Mouse (Mus musculus) liver, embryonic 15.5 days (tissue): Measurements from ENCODE around the gene Sun2. TPM values are rescaled to one million over a fixed set of nuclear protein-coding genes. Genes with fewer than 3 reads are reported as not detected.

Source experiments
- ATAC-seq: fragments of 200-750 bp; cut with Nextera tagmentation; 2 replicates; pipeline ENCODE4 v1.8.0; 2017; ENCODE audit warnings: moderate number of reproducible peaks, mild to moderate bottlenecking, moderate library complexity; ENCODE audit not compliant: insufficient read depth
- H3K27ac ChIP-seq: fragments of 300-500 bp; sonication (generic); replicated peaks from 2 replicates; pipeline ENCODE4 v1.5.1; 2015; ENCODE audit warnings: mild to moderate bottlenecking, inconsistent platforms
- H3K27me3 ChIP-seq: fragments of 300-500 bp; sonication (generic); 2 replicates; pipeline ENCODE4 v1.6.1; 2015; ENCODE audit warnings: mild to moderate bottlenecking, inconsistent platforms
- H3K36me3 ChIP-seq: fragments of 300-500 bp; sonication (generic); replicated peaks from 2 replicates; pipeline ENCODE4 v1.6.1; 2015; ENCODE audit warnings: moderate library complexity, mild to moderate bottlenecking, inconsistent platforms
- H3K4me1 ChIP-seq: fragments of 300-500 bp; sonication (generic); replicated peaks from 2 replicates; pipeline ENCODE4 v1.6.1; 2015; ENCODE audit warnings: inconsistent platforms
- H3K4me2 ChIP-seq: fragments of 300-500 bp; sonication (generic); 2 replicates; pipeline ENCODE4 v1.6.1; 2015; ENCODE audit warnings: moderate library complexity, mild to moderate bottlenecking, inconsistent platforms
- H3K4me3 ChIP-seq: fragments of 300-500 bp; sonication (generic); replicated peaks from 2 replicates; pipeline ENCODE4 v1.5.1; 2015; ENCODE audit warnings: mild to moderate bottlenecking, inconsistent platforms
- H3K9ac ChIP-seq: fragments of 300-500 bp; sonication (generic); 2 replicates; pipeline ENCODE4 v1.6.1; 2015; ENCODE audit warnings: moderate library complexity, mild to moderate bottlenecking, inconsistent platforms
- H3K9me3 ChIP-seq: fragments of 300-500 bp; sonication (generic); replicated peaks from 2 replicates; pipeline ENCODE4 v1.6.1; 2016; ENCODE audit warnings: inconsistent platforms
- WGBS: fragments of 180-500 bp; shearing (Covaris S2); methylation state at CpG from one replicate; pipeline ENCODE4 v1.1.7; 2015; ENCODE audit warnings: mixed read lengths; ENCODE audit not compliant: insufficient replicate concordance; 5-methylcytosine and 5-hydroxymethylcytosine counted together
- polyA plus RNA-seq: library from polyadenylated mRNA; unstranded; fragments of >200 nt; fragmentation: Nextera tagmentation; extraction: Ambion mirVana; gene quantifications from 2 replicates; pipeline ENCODE4 v1.2.1, GENCODE M21; 2015

Sun2 gene
- polyA plus RNA-seq, 1 experiment from 2014 or later, result 2.6 TPM

DNA sequence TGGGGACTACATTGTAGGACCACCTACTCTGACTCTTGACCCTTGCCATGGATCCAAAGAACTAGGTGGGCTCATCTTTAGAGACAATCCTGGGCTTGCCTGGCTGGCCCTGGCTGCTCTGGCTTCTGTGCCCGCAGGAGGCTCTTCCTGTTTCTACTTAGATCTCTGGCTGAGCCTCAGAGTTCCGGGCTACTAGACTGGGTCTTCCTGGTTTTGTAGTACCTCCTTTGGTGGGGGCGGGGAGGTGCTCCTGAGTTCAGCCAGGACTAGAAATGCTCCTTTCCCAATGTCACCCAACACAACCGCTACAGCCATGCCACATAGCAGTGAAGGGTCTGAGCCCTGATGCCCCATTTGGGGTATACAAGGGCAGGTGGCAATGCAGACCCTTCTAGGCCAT, 21.5 kb downstream of the Sun2 start:
- no peak overlapping the region for H3K27ac ChIP-seq
- H3K27me3 ChIP-seq, result no peaks in the 10 kb centered on the region
- H3K9ac ChIP-seq, result no peak overlapping the region
- no peak overlapping the region for H3K4me3 ChIP-seq
- no peak for ATAC-seq
- 56% methylated on average over 4 of the region's 4 CpGs for WGBS
- H3K36me3 ChIP-seq, result peaks cover 83% of the 10 kb centered on the region
- H3K9me3 ChIP-seq, result no peaks in the 10 kb centered on the region
- no peak overlapping the region for H3K4me2 ChIP-seq
- no peaks in the 10 kb centered on the region for H3K4me1 ChIP-seq

DNA sequence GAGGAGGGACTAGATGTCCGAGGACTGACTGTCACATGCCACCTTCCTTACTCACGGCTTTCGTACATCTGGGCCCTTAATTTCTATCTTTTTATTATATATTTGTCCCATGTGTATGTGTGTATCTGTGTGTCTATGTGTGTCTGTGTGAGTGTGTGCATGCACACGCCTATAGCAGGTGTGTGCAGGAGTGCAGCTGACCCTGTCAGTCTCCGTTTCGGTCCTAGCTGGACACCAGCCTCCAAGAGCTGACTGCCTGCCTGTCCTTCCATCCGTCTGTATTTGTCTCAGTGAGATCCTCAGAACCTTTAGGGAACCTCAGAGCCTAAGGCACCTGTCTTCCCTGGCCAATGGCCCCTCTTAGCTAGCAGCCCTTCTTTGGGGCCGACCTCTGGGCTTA, 22.1 kb downstream of the Sun2 start:
- no peak overlapping the region for H3K4me3 ChIP-seq
- H3K4me1 ChIP-seq, result no peaks in the 10 kb centered on the region
- no peak overlapping the region for H3K9ac ChIP-seq
- no peaks in the 10 kb centered on the region for H3K27me3 ChIP-seq
- no peaks in the 10 kb centered on the region for H3K9me3 ChIP-seq
- no peak overlapping the region for H3K27ac ChIP-seq
- WGBS, result 87% methylated on average over 8 of the region's 8 CpGs
- H3K36me3 ChIP-seq, result peaks cover 86% of the 10 kb centered on the region
- H3K4me2 ChIP-seq, result no peak overlapping the region
- no peak for ATAC-seq

DNA sequence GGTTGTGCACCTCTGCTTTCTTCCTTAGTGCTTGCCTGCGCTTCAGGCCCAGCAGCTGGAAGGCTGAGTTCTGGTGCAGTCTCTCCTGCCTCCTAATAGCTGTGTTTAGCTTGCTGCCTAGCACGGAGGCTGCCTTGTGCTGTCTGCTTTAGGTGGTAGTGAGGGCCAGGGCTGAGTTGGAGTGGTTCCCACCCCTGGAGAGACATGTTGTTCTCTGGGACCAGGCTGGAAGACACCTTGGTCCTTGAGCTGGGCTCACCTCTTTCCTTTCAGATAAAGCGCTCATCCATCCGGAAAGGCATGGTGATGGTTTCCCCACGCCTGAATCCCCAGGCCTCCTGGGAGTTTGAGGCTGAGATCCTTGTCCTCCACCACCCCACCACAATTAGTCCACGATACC, 25.6 kb downstream of the Sun2 start:
- H3K36me3 ChIP-seq, result peaks cover 98% of the 10 kb centered on the region
- H3K4me2 ChIP-seq, result no peak overlapping the region
- no peak overlapping the region for H3K9ac ChIP-seq
- no peak overlapping the region for H3K27ac ChIP-seq
- WGBS, result 88% methylated on average over 6 of the region's 6 CpGs
- no peak for ATAC-seq
- no peaks in the 10 kb centered on the region for H3K27me3 ChIP-seq
- H3K4me3 ChIP-seq, result no peak overlapping the region
- no peaks in the 10 kb centered on the region for H3K9me3 ChIP-seq
- 0 out of 2 replicates have a peak, but pooled peaks cover 9% of the 10 kb centered on the region for H3K4me1 ChIP-seq

DNA sequence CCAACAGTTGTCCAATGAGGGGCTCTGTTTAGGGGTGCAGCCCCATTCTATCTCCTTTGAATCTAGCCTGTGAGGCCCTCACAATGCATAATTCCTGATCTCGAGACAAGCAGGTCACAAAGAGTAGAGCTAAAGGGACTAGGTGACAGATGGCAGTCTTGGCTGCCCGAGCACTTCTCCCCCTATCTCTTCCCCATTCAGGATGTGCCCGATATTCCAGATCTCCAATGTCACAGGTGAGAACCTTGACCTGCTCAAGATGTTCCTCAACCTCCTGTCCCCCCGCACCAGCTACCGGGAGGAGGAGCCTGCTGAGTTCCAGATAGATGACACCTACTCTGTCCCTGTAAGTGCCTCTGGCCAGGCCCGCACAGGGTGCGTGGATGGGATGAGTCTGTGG, 26.7 kb downstream of the Sun2 start:
- no peaks in the 10 kb centered on the region for H3K27me3 ChIP-seq

DNA sequence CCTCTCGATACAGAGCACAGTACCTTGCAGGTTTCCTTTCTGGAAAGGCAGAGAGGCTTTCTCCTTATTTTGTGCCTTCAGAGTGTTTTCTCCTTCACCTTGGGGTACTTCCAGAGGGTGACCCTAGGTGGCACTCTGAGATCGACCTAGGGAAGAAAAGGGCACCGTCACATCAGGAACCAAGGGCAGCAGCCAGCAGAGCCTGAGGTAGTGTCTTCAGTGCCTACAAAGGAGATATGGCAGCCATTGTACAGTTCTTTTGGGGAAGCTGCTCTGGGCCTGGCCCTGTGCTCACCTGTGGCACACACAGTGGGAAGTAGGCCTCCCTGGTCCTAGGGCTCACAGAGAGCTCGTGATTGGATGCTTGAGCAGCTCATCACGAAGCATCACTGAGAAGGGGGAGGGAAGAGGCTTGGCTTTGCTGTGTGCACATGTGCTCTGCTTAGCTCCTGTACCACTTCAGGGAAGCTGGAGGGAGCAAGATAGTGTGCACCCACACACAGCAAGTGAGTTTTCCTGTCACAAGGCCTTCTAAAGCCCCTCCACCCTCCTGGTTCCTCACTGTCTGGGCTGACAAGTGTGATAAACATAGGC, 34.0 kb downstream of the Sun2 start:
- Histone ChIP-seq H3K36me3 (peaks cover 75% of the 10 kb centered on the region), H3K4me1 (0 out of 2 replicates have a peak, but pooled peaks cover 2% of the 10 kb centered on the region), H3K9me3 (no peaks in the 10 kb centered on the region), H3K4me3 (no peak overlapping the region), H3K9ac (no peak overlapping the region), H3K4me2 (no peak overlapping the region), H3K27me3 (no peaks in the 10 kb centered on the region), H3K27ac (no peak overlapping the region)
- ATAC-seq, result no peak
- 79% methylated on average over 5 of the region's 5 CpGs for WGBS

More for the DNA sequence above, 26.7 kb downstream of the Sun2 start:
- H3K9me3 ChIP-seq, result no peaks in the 10 kb centered on the region
- no peak for ATAC-seq
- 0 out of 2 replicates have a peak, but pooled peaks cover 9% of the 10 kb centered on the region for H3K4me1 ChIP-seq
- H3K27ac ChIP-seq, result no peak overlapping the region
- H3K4me2 ChIP-seq, result no peak overlapping the region
- 80% methylated on average over 7 of the region's 7 CpGs for whole genome bisulfite sequencing
- peaks cover 100% of the 10 kb centered on the region for H3K36me3 ChIP-seq
- no peak overlapping the region for H3K9ac ChIP-seq
- H3K4me3 ChIP-seq, result no peak overlapping the region

DNA sequence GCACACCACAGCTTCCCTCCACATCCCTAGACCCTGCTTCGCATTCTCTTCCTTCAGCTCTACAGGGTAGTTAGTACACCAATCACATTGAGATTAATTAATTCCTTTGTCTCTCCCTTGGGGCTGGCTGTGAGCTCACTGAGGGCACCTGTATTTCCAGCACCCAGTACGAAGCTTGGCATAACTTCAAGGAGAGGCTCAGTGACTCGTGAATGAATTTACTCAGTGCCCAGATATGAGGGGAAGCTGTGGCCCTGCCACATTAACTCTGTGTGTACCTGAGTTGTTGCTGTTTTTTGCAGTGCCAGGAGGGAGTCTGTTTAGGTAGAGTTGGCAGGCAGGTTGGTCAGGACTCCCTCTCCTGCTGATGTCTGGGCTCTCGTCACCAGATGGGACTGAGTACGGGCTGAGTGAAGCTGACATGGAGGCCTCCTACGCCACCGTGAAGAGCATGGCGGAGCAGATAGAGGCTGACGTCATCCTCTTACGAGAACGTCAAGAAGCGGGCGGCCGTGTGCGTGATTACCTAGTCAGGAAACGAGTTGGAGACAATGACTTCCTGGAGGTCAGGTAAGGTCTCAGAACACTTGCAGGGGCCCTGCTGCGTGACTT, 35.6 kb downstream of the Sun2 start:
- Histone ChIP-seq H3K9ac (no peak overlapping the region), H3K4me3 (no peak overlapping the region), H3K27ac (no peak overlapping the region), H3K4me1 (no peaks in the 10 kb centered on the region), H3K4me2 (no peak overlapping the region), H3K36me3 (peaks cover 59% of the 10 kb centered on the region), H3K27me3 (no peaks in the 10 kb centered on the region), H3K9me3 (no peaks in the 10 kb centered on the region)
- no peak for ATAC-seq
- WGBS, result 78% methylated on average over 17 of the region's 17 CpGs

DNA sequence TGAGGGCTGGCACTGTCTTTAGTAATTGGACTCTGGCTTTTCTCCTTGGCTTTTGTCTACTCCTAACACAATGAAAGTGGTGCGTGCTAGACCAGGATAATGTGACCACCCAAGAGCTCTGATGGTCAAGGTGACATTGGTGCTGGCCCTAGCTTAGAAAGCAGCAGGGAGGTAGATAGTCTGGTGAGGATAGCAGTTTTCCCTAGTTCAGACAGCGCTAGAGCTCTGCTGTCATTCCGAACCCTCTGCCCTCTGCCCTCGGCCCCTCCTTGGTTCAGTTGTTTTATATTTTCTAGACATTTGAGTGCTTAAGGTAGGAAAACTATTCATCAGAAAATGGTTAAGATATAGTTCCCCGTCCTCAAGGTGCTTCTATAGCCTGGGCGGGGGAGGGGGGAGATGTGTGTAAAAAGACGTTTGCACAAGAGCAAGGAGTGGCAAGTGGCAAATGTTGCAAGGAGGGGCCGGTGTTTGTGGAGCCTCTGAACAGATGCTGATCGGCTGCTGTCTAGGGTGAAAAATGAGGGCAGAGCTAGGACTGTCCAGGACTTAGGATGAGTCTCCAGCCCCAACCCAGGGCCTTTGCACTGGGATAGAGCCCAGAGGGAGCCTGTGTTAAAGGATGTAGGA, 44.7 kb downstream of the Sun2 start:
- no peak overlapping the region for H3K4me3 ChIP-seq
- no peaks in the 10 kb centered on the region for H3K9me3 ChIP-seq
- WGBS, result 66% methylated on average over 9 of the region's 9 CpGs
- H3K27me3 ChIP-seq, result no peaks in the 10 kb centered on the region
- ATAC-seq, result no peak
- peak overlapping the region; percentile 95; the same call in 1 of the 2 replicates for H3K27ac ChIP-seq
- H3K4me1 ChIP-seq, result peaks cover 54% of the 10 kb centered on the region
- H3K9ac ChIP-seq, result no peak overlapping the region
- H3K4me2 ChIP-seq, result 0 out of 2 replicates have a peak overlapping the region, but pooled peaks have one; percentile 92
- peaks cover 37% of the 10 kb centered on the region for H3K36me3 ChIP-seq

DNA sequence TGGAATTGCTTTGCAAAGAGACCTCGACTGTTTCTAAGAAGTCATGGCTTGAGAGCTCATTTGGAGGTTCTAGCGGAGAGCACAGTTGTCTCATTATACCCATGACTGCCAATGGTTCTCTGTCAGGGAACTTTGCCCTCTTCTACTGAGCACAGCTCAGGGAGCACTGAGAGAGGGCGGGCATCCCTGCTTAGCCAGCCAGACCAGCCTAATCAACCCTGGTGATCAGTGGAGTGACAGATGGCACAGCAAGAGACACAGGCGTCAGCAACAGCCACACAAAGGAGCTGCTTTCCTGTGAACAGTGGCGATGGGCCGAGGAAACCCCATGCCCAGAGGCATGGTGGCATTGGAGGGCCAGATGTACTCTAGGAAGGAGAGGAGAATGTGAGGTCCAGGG, 45.3 kb downstream of the Sun2 start:
- ATAC-seq, result no peak
- Histone ChIP-seq H3K9me3 (no peaks in the 10 kb centered on the region), H3K4me1 (peaks cover 61% of the 10 kb centered on the region), H3K9ac (no peak overlapping the region), H3K27me3 (no peaks in the 10 kb centered on the region), H3K4me3 (no peak overlapping the region), H3K27ac (peak overlapping the region; percentile 95), H3K4me2 (peak overlapping the region; percentile 92), H3K36me3 (peaks cover 37% of the 10 kb centered on the region)
- WGBS, result 55% methylated on average over 6 of the region's 6 CpGs

DNA sequence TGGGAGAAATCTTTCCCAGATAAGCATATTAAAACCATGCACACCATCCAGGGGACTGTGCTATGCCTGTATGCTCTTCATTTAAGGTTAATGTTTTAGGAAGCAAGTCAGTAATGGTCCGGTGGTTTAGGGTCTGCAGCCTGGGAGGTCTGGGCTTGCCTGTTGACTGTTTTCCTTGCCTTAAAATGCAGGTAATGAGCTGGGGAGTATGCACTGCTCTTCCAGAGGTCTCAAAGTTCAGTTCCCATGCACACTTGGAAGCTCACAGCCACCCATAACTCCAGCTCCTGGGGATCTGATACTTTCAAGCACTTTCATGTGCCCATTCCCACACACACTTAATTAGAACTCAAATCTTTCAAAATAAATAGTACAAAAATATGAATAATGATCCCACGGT, 45.8 kb downstream of the Sun2 start:
- H3K9ac ChIP-seq, result peak overlapping the region; percentile 3; the same call in 1 of the 2 replicates
- peaks cover 37% of the 10 kb centered on the region for H3K36me3 ChIP-seq
- peaks cover 66% of the 10 kb centered on the region for H3K4me1 ChIP-seq
- H3K4me2 ChIP-seq, result peak overlapping the region; percentile 92; the same call in 1 of the 2 replicates
- 84% methylated on average over 2 of the region's 2 CpGs for WGBS
- no peak overlapping the region for H3K4me3 ChIP-seq
- ATAC-seq, result no peak
- no peaks in the 10 kb centered on the region for H3K9me3 ChIP-seq
- H3K27ac ChIP-seq, result peak overlapping the region; percentile 95
- no peaks in the 10 kb centered on the region for H3K27me3 ChIP-seq

DNA sequence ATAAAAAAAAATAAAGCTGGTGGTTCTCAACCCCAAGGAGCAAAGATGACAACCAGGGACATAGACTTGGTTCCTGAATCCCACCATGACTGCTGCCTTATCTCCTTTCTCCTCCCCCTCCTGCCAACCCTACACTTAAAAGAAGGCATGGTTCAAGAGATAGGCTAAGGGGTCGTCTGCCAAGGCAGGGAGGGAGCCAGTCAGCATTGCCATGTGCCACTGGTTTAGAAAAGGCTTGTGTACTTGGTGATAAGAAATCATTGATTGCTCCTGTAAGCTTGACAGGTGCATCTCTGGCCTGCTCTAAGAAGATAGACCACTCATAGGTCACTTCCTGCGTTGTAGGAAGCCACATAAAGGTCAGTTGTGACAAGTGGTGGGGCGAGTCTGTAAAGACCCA, 46.8 kb downstream of the Sun2 start:
- Histone ChIP-seq H3K4me2 (peak overlapping the region; percentile 92), H3K9me3 (no peaks in the 10 kb centered on the region), H3K9ac (peak overlapping the region; percentile 61; the same call in 1 of the 2 replicates), H3K4me1 (peaks cover 69% of the 10 kb centered on the region), H3K27ac (peak overlapping the region; percentile 95), H3K27me3 (no peaks in the 10 kb centered on the region), H3K4me3 (peak overlapping the region; percentile 96), H3K36me3 (peaks cover 37% of the 10 kb centered on the region)
- ATAC-seq, result peak; percentile 21
- WGBS, result 6% methylated on average over 3 of the region's 3 CpGs

DNA sequence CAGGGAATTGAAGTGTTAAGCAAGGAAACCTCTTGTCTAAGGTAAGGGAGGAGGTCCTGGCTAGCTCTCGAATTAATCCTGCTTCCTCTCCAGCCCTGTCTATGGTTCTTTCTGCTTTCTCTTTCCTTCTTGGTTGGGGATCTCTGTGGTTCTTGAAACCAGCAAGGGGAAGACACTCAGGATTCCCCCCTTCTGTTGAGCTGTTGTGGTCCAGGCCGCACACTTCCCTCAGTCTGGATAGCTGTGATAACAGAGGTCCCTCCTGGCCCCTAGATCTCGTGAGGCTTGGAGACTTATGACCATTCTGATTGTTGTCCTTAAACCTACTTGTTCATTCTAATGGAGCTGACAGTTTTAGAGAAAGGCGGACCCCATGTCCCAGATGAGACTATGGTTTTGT, 47.8 kb downstream of the Sun2 start:
- 0 out of 2 replicates have a peak, but pooled peaks have one; percentile 8 for ATAC-seq
- Histone ChIP-seq H3K27ac (peak overlapping the region; percentile 95), H3K36me3 (peaks cover 35% of the 10 kb centered on the region), H3K4me3 (peak overlapping the region; percentile 96), H3K4me2 (peak overlapping the region; percentile 92), H3K9ac (peak overlapping the region; percentile 61), H3K9me3 (no peaks in the 10 kb centered on the region), H3K27me3 (no peaks in the 10 kb centered on the region), H3K4me1 (peaks cover 76% of the 10 kb centered on the region)
- WGBS, result 10% methylated on average over 4 of the region's 4 CpGs
